Mouse (Mus musculus) ES-Bruce4 (cell line): ENCODE measurements around the gene Lancl3.

Experiments used
- CTCF ChIP-seq: IDR thresholded peaks from one replicate; pipeline ENCODE4 v1.8.1; 2011; ENCODE audit warnings: low read depth, low read length
- EP300 ChIP-seq: IDR thresholded peaks from 2 replicates; pipeline ENCODE4 v1.6.1; 2011; ENCODE audit warnings: low read depth, low read length; ENCODE audit not compliant: insufficient read depth

DNA sequence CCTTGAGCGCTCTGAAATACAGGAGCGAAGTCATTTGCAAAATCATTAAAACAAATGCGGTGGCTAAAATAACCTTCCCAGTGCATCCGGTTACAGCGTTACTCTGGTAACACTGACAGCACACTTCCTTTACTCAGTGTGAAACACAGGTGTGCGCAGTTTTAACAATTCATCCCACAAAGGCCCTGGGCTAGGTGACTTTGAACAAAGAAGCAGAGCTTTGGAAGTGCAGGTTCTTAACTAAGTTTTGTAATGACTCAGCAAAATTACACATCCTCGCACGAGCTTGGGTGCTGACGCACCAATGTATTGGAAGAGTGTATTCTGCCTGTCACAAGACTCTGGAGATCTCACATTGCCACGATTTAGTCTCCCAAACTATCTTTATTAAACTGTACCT lies 54.3 kb downstream of the Lancl3 start:
- TF ChIP-seq CTCF (no peak), EP300 (no peak)
